Mouse (Mus musculus): ENCODE measurements at regions not wholly inside any gene's neighbourhood (a gene's known extent, or its start where the extent isn't known, plus 50 kb on each side); places are given as distances from the start of the nearest gene placed in this dataset.
"Not testable (repeated sequence)": the region's sequence is repeated elsewhere in the genome, so short reads cannot be mapped to it uniquely, and the experiment has no call there.

- Histone ChIP-seq H3K4me3 (replicated peaks) (no peak overlapping the region), H3K4me1 (no peaks in the 10 kb centered on the region), H3K27me3 (no peaks in the 10 kb centered on the region), H3K9ac (no peak overlapping the region), H3K9me3 (no peaks in the 10 kb centered on the region), H3K36me3 (replicated peaks) (no peaks in the 10 kb centered on the region), H3K27ac (no peak overlapping the region), H3K4me2 (no peak overlapping the region)
- 67% methylated on average over 7 of the region's 7 CpGs for WGBS
- peak; percentile 89 for ATAC-seq (ENCODE audit: low FRiP score)
Observed at GRCm38 (mm10) chr6:9820311-9821243, 872.3 kb downstream of the Nxph1 start.

GRCm38 (mm10) chr6:9834884-9835476 lies 886.7 kb downstream of the Nxph1 start:
- H3K4me1 ChIP-seq = peaks cover 4% of the 10 kb centered on the region; the same call in 1 of the 2 replicates
- 23% methylated on average over 5 of the region's 5 CpGs for WGBS
- H3K36me3 ChIP-seq (replicated peaks) = no peaks in the 10 kb centered on the region
- H3K9me3 ChIP-seq = no peaks in the 10 kb centered on the region
- no peaks in the 10 kb centered on the region for H3K27me3 ChIP-seq
- H3K27ac ChIP-seq = peak overlapping the region; percentile 31; the same call in 1 of the 2 replicates
- peak; percentile 80; the same call in 1 of the 2 replicates for ATAC-seq (ENCODE audit: low FRiP score)
- H3K9ac ChIP-seq = no peak overlapping the region
- H3K4me3 ChIP-seq (replicated peaks) = no peak overlapping the region
- no peak overlapping the region for H3K4me2 ChIP-seq

- Histone ChIP-seq H3K4me2 (no peak overlapping the region), H3K9ac (no peak overlapping the region), H3K4me3 (replicated peaks) (no peak overlapping the region), H3K36me3 (replicated peaks) (no peaks in the 10 kb centered on the region), H3K9me3 (no peaks in the 10 kb centered on the region), H3K4me1 (no peaks in the 10 kb centered on the region), H3K27ac (no peak overlapping the region), H3K27me3 (no peaks in the 10 kb centered on the region)
- 78% methylated on average over 2 of the region's 2 CpGs for WGBS
- ATAC-seq (ENCODE audit: low FRiP score) = no peak
Observed at GRCm38 (mm10) chr6:9842391-9842790, 894.2 kb downstream of the Nxph1 start.

GRCm38 (mm10) chr6:9889853-9890252 lies 941.6 kb downstream of the Nxph1 start:
- not testable (repeated sequence) for H3K27ac ChIP-seq; H3K9ac ChIP-seq; H3K4me3 ChIP-seq (replicated peaks); H3K4me2 ChIP-seq; H3K27me3 ChIP-seq; H3K36me3 ChIP-seq (replicated peaks); H3K4me1 ChIP-seq; H3K9me3 ChIP-seq
- peak; percentile 100 for ATAC-seq (ENCODE audit: low FRiP score)
- WGBS = 90% methylated on average over 8 of the region's 8 CpGs

Measured in forebrain, embryonic 12.5 days (tissue).